ENCODE assay signal across 31 mouse cellular contexts in genomic region chr7:122328466-122328865, GRCm38 (mm10).
"Had no signal": no experiment of that assay in that cellular context is flagged by ENCODE, and none has a peak within 500 bp of the region (broad histone marks: within the 10 kb centered on the region; RNA-seq: fewer than 3 reads in every experiment).

No protein-coding gene starts in this region.

- H3K27ac ChIP-seq: left cerebral cortex, adult 2 months; limb, embryonic 10.5 days; limb, embryonic 12.5 days; limb, embryonic 13.5 days; limb, embryonic 15.5 days; liver, embryonic 12.5 days; liver, embryonic 13.5 days; liver, embryonic 14.5 days; liver, embryonic 15.5 days; lung, embryonic 15.5 days; midbrain, embryonic 10.5 days; midbrain, embryonic 12.5 days; midbrain, embryonic 13.5 days; midbrain, embryonic 15.5 days; neural tube, embryonic 12.5 days had no signal

- H3K4me2 ChIP-seq: limb, embryonic 12.5 days; limb, embryonic 13.5 days; limb, embryonic 15.5 days; liver, embryonic 11.5 days; liver, embryonic 12.5 days; liver, embryonic 13.5 days; liver, embryonic 15.5 days; lung, embryonic 14.5 days; lung, embryonic 15.5 days; midbrain, embryonic 11.5 days; midbrain, embryonic 12.5 days; midbrain, embryonic 13.5 days; midbrain, embryonic 15.5 days; neural tube, embryonic 12.5 days had no signal

- H3K27me3 ChIP-seq: limb, embryonic 12.5 days; limb, embryonic 13.5 days; limb, embryonic 15.5 days; liver, embryonic 12.5 days; liver, embryonic 13.5 days; liver, embryonic 15.5 days; lung, embryonic 15.5 days; midbrain, embryonic 12.5 days; midbrain, embryonic 13.5 days; midbrain, embryonic 15.5 days; neural tube, embryonic 12.5 days had no signal

- H3K4me3 ChIP-seq: left cerebral cortex, adult 2 months; limb, embryonic 10.5 days; limb, embryonic 12.5 days; limb, embryonic 13.5 days; limb, embryonic 15.5 days; liver, embryonic 12.5 days; liver, embryonic 13.5 days; liver, embryonic 15.5 days; lung, embryonic 15.5 days; megakaryocyte, embryonic 14.5 days; midbrain, embryonic 10.5 days; midbrain, embryonic 12.5 days; midbrain, embryonic 13.5 days; midbrain, embryonic 15.5 days; myocyte; neural tube, embryonic 12.5 days had no signal

- H3K9me3 ChIP-seq: limb, embryonic 10.5 days; limb, embryonic 12.5 days; limb, embryonic 13.5 days; limb, embryonic 15.5 days; liver, embryonic 12.5 days; liver, embryonic 13.5 days; liver, embryonic 15.5 days; lung, embryonic 15.5 days; megakaryocyte, embryonic 14.5 days; midbrain, embryonic 10.5 days; midbrain, embryonic 12.5 days; midbrain, embryonic 13.5 days; midbrain, embryonic 15.5 days; neural tube, embryonic 12.5 days had no signal

- DNase-seq: left cerebral cortex, postnatal 4 days; liver; liver, embryonic 13.5 days; liver, postnatal 0 days; lung, adult 18-20 months; lung, adult 2 months; lung, embryonic 14.5 days; lung, postnatal 10 days; lung, postnatal 14 days; lung, postnatal 36 days; lung, postnatal 4 days; midbrain, embryonic 14.5 days had no signal

- H3K36me3 ChIP-seq: limb, embryonic 10.5 days; limb, embryonic 12.5 days; limb, embryonic 13.5 days; limb, embryonic 15.5 days; liver, embryonic 12.5 days; liver, embryonic 13.5 days; liver, embryonic 15.5 days; lung, embryonic 15.5 days; midbrain, embryonic 10.5 days; midbrain, embryonic 12.5 days; midbrain, embryonic 13.5 days; midbrain, embryonic 15.5 days; neural tube, embryonic 12.5 days had no signal

- ATAC-seq: liver, embryonic 12.5 days; liver, postnatal 0 days; midbrain, embryonic 13.5 days; midbrain, embryonic 15.5 days; midbrain, embryonic 16.5 days had no signal

- H3K9ac ChIP-seq: limb, embryonic 12.5 days; limb, embryonic 13.5 days; limb, embryonic 15.5 days; liver, embryonic 12.5 days; liver, embryonic 13.5 days; liver, embryonic 14.5 days; liver, embryonic 15.5 days; liver, postnatal 0 days; lung, embryonic 14.5 days; lung, embryonic 15.5 days; midbrain, embryonic 12.5 days; midbrain, embryonic 13.5 days; midbrain, embryonic 15.5 days; neural tube, embryonic 12.5 days had no signal

- H3K4me1 ChIP-seq: limb, embryonic 10.5 days; limb, embryonic 15.5 days; liver, embryonic 12.5 days; liver, embryonic 13.5 days; liver, embryonic 15.5 days; lung, embryonic 15.5 days; midbrain, embryonic 10.5 days; neural tube, embryonic 12.5 days had no signal
